Mouse (Mus musculus) E14TG2a.4 (cell line): ENCODE measurements around the gene Ppp1r32.

ENCODE experiments used
- CTCF ChIP-seq: conservative IDR thresholded peaks from 2 replicates; pipeline ENCODE4 v1.5.1; 2014; ENCODE audit warnings: low read length
- NANOG ChIP-seq: IDR thresholded peaks from 2 replicates; pipeline ENCODE4 v1.6.1; 2014; ENCODE audit warnings: borderline replicate concordance, low read length, mixed read lengths

DNA sequence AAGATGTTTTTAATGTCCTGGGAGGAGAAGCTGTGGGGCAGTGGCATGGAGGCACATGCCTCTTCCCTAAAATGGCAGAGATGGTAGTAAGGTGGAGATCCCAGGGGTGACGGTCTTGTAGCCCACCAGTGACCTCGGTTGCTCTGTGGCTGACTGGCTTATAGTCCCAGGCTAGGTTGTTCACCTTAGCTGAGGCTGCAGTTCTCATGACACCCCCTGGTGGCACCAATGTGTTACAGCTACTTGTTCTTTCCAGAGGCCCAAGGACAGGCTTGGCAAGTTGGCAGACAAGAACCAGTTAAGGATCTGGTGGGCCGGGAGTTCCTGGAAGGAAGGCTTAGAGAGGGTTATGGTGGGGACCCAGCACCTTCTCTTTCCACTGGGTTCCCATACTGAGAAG, 46.8 kb downstream of the Ppp1r32 start:
- peak; percentile 72 for TF ChIP-seq CTCF
- no peak for TF ChIP-seq NANOG
